Mouse (Mus musculus) spleen, postnatal 10 days (tissue): ENCODE results near the gene Lrrc41.

Source experiments
- DNase-seq, 2 experiments: peaks; one replicate each; pipeline ENCODE4 v3.0.0; 2021 to 2022; ENCODE audit warnings: low spot score in 2 of 2

Gene Lrrc41

GRCm38 (mm10) chr4:116143891-116144717 lies 69.0 kb downstream of the Lrrc41 start:
- DNase-seq, result peak; percentile 26 to 62
